Mouse (Mus musculus) heart, adult 2 months (tissue): Measurements from ENCODE around the gene Gm10837. TPM values are rescaled to one million over a fixed set of nuclear protein-coding genes. Genes with fewer than 3 reads are reported as not detected.

Source experiments
- DNase-seq, 2 experiments: peaks; one replicate each; pipeline ENCODE4 v3.0.0; 2021
- H3K27ac ChIP-seq: fragments of 200-600 bp; 2 replicates; pipeline ENCODE4 v1.8.1; 2022
- H3K27me3 ChIP-seq: fragments of 200-500 bp; 2 replicates; pipeline ENCODE4 v1.6.1; 2012; ENCODE audit warnings: mild to moderate bottlenecking, low read length, inconsistent platforms, mixed read lengths; ENCODE audit not compliant: control insufficient read depth, insufficient read depth
- H3K36me3 ChIP-seq: fragments of 200-500 bp; 2 replicates; pipeline ENCODE4 v1.6.1; 2012; ENCODE audit warnings: low read length, inconsistent platforms; ENCODE audit not compliant: control insufficient read depth, insufficient read depth
- H3K4me1 ChIP-seq: fragments of 200-500 bp; 2 replicates; pipeline ENCODE4 v1.6.1; 2011; ENCODE audit warnings: low read length; ENCODE audit not compliant: control insufficient read depth, insufficient read depth
- H3K4me3 ChIP-seq: fragments of 200-600 bp; 2 replicates; pipeline ENCODE4 v1.8.1; 2022
- H3K79me2 ChIP-seq: fragments of 200-500 bp; replicated peaks from 2 replicates; pipeline ENCODE4 v1.6.1; 2012; ENCODE audit warnings: mild to moderate bottlenecking, inconsistent platforms, low read length, moderate library complexity, mixed read lengths; ENCODE audit not compliant: control insufficient read depth, insufficient read depth
- H3K9ac ChIP-seq: fragments of 200-500 bp; 2 replicates; pipeline ENCODE4 v1.6.1; 2012; ENCODE audit warnings: low read depth, mild to moderate bottlenecking, control low read depth, inconsistent platforms, low read length, mixed read lengths
- CTCF ChIP-seq: fragments of 200-600 bp; IDR thresholded peaks from 2 replicates; pipeline ENCODE4 v1.8.1; 2022; ENCODE audit warnings: antibody characterized with exemption, mild to moderate bottlenecking, moderate library complexity
- EP300 ChIP-seq: fragments of 200-500 bp; IDR thresholded peaks from 2 replicates; pipeline ENCODE4 v1.6.1; 2011; ENCODE audit warnings: low read depth, low read length, control low read depth; ENCODE audit not compliant: insufficient read depth
- POLR2A ChIP-seq: fragments of 200-500 bp; IDR thresholded peaks from 2 replicates; pipeline ENCODE4 v1.6.1; 2011; ENCODE audit warnings: mild to moderate bottlenecking, low read depth, low read length, control low read depth; ENCODE audit not compliant: insufficient read depth
- WGBS: fragments of 180-500 bp; shearing (Covaris S2); methylation state at CpG from one replicate; pipeline ENCODE4 v1.1.7; 2018; 5-methylcytosine and 5-hydroxymethylcytosine counted together
- intact Hi-C: fragments of 180-260 bp; cut with DNase I; formaldehyde crosslinking; loops from one replicate; pipeline ENCODE4 v1.15.1; 2025
- polyA plus RNA-seq: library from polyadenylated mRNA; depleted of rRNA; stranded (reverse); fragments of >200 nt; gene quantifications from 2 replicates; pipeline ENCODE4 v1.2.3, GENCODE M21; 2012
- total RNA-seq, 2 experiments: library from RNA; stranded (reverse); gene quantifications; 2 replicates each; pipeline ENCODE4 v1.2.3; 2021

Gm10837 gene
- total and polyA plus RNA-seq, 3 experiments = not detected

GRCm38 (mm10) chr14:122474041-122474890 lies 16.1 kb upstream of the Gm10837 start:
- Histone ChIP-seq H3K4me1 (no peaks in the 10 kb centered on the region), H3K9ac (no peak overlapping the region), H3K4me3 (peak overlapping the region; percentile 37; the same call in 1 of the 2 replicates), H3K27me3 (peaks cover 44% of the 10 kb centered on the region), H3K36me3 (no peaks in the 10 kb centered on the region), H3K27ac (no peak overlapping the region), H3K79me2 (no peaks in the 10 kb centered on the region)
- no peak for DNase-seq
- intact Hi-C loops = no loop called here
- 2% methylated on average over 57 of the region's 57 CpGs for WGBS
- TF ChIP-seq EP300 = no peak
- no peak for TF ChIP-seq CTCF
- TF ChIP-seq POLR2A = no peak

GRCm38 (mm10) chr14:122474891-122475556 lies 15.4 kb upstream of the Gm10837 start, which contains the start of gene Zic2:
Gene Zic2 (plus strand): TSS chr14:122475435.
- 1% methylated on average over 51 of the region's 73 CpGs for WGBS
- Histone ChIP-seq H3K4me3 (peak within 1 kb of the TSS; percentile 37), H3K4me1 (no peaks in the 10 kb centered on the region), H3K36me3 (no peaks in the 10 kb centered on the region), H3K79me2 (no peaks in the 10 kb centered on the region), H3K27me3 (peaks cover 41% of the 10 kb centered on the region), H3K9ac (no peak within 1 kb of the TSS), H3K27ac (no peak within 1 kb of the TSS)
- intact Hi-C loops = no loop called here
- peak in 1 of 2 experiments; percentile 47 for DNase-seq
- no peak for TF ChIP-seq CTCF
- no peak for TF ChIP-seq EP300
- no peak for TF ChIP-seq POLR2A

- H3K4me3 ChIP-seq = peak overlapping the region; percentile 9
- TF ChIP-seq POLR2A (no peak), EP300 (no peak), CTCF (no peak)
- DNase-seq = peak in 1 of 2 experiments; percentile 43
- under 1% methylated on average over 65 of the region's 65 CpGs for WGBS
- intact Hi-C loops = no loop called here
- H3K79me2 ChIP-seq = no peaks in the 10 kb centered on the region
- H3K36me3 ChIP-seq = no peaks in the 10 kb centered on the region
- H3K27ac ChIP-seq = no peak overlapping the region
- no peak overlapping the region for H3K9ac ChIP-seq
- H3K4me1 ChIP-seq = no peaks in the 10 kb centered on the region
- H3K27me3 ChIP-seq = peaks cover 42% of the 10 kb centered on the region
Observed at GRCm38 (mm10) chr14:122475557-122476040, 14.8 kb upstream of the Gm10837 start.

- Histone ChIP-seq H3K36me3 (no peaks in the 10 kb centered on the region), H3K4me1 (no peaks in the 10 kb centered on the region), H3K79me2 (no peaks in the 10 kb centered on the region), H3K9ac (no peak overlapping the region), H3K27ac (no peak overlapping the region), H3K27me3 (peaks cover 43% of the 10 kb centered on the region), H3K4me3 (peak overlapping the region; percentile 9; the same call in 1 of the 2 replicates)
- peak in 1 of 2 experiments; percentile 42 for DNase-seq
- 2% methylated on average over 62 of the region's 62 CpGs for WGBS
- TF ChIP-seq CTCF = no peak
- no peak for TF ChIP-seq POLR2A
- TF ChIP-seq EP300 = no peak
- intact Hi-C loops = no loop called here
Observed at GRCm38 (mm10) chr14:122476041-122476821, 14.2 kb upstream of the Gm10837 start.

- no peaks in the 10 kb centered on the region for H3K4me1 ChIP-seq
- no peaks in the 10 kb centered on the region for H3K36me3 ChIP-seq
- no peak for DNase-seq
- no peak for TF ChIP-seq POLR2A
- no peaks in the 10 kb centered on the region for H3K79me2 ChIP-seq
- intact Hi-C loops = no loop called here
- no peak overlapping the region for H3K9ac ChIP-seq
- H3K27me3 ChIP-seq = peaks cover 41% of the 10 kb centered on the region
- no peak overlapping the region for H3K27ac ChIP-seq
- WGBS = 4% methylated on average over 18 of the region's 18 CpGs
- H3K4me3 ChIP-seq = no peak overlapping the region
Observed at GRCm38 (mm10) chr14:122476822-122477215, 13.6 kb upstream of the Gm10837 start.
